Mouse (Mus musculus): ENCODE results near the gene Eif3g.
A peak's percentile ranks its signal among the peaks of the same experiment; 100 is the strongest.

Eif3g gene

DNA sequence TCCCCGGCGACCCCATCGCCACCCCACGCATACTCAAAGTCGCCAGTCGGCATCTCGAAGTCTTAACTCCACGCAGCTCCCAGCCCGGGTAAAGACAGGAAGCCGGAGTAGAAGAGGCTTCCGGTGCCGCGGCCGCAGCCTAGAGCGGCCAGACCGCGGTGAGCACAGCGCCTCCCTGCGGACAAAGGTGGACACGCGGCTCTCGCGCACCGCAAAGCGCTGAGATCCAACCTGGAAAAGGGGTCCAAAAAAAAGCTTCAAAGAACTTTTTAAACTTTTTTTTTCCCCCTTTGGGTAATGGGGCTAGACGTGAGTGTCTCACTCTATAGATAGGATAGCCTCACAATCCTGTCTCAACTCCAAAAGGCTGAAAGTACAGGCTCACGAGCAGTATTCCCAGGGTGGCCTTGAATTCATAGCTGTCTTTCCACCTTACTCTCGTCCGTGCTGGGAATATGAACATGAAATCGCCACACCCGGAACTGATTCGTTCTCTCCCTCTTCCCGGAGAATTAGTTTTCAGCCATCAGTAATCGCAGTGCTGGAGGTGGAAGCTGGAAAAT is at the start of gene Eif3g:
TSS of gene Eif3g (minus strand) at position 113 of the 563 bp plus-strand sequence.
- peak; percentile 87 for DNase-seq (ENCODE audit: low read depth, low spot score)

- peak; percentile 19 for DNase-seq (ENCODE audit: low read depth, low spot score)
These were observed 47.9 kb upstream of the Eif3g start for GRCm38 (mm10) chr9:20946066-20946880.

DNA sequence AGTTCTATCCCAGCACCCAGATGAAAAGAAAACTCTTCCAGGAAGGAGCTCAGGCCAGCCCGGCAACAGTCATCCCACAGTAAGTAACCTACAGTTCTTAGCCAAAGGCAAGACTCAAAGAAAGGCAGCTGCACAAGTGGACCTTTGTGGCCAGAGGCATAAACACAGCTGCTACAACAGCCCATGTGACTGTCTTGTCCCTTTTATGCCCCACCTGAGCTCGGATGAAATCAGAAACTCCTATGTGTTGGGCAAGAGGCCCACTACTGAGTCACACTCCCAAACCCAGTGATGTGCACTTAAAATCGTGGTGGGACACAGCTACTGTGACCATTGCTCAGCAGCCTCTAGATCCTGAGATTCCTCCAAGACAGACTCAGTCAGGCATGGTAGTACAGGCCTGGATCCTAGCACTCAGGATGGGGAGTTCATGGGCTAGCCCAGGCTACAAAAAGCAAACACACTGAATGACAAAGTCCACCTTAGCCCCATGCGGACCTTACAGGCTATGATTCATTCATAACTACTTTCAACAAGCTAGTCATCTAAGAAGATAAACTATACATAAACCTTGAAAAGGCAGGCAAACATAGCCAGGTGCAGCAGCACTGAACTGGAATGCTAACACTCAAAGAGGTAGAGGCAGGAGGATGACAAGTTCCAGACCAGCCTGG is 46.4 kb upstream of the Eif3g start:
- DNase-seq (ENCODE audit: low read depth, low spot score), result no peak

DNA sequence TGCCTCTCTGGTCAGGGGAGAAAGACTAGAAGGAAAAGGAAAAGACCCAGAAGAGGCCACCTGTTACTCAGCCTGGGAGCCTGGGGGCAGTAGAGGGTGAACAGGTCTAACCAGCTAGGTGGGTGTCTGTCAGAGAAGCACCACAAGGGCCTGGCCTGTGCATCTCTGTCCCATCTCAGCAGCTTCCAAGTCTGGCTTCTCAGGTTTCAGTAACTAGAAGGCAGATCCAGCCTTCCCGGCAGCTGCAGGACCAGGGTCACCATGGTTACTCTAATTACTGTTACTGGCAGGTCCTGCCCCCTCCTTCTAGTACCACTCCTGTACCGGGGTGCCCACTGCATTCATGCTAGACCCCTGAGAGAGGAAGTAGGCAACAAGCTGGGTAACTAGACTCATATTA is 45.5 kb upstream of the Eif3g start:
- peak; percentile 58 for DNase-seq (ENCODE audit: low read depth, low spot score)

DNA sequence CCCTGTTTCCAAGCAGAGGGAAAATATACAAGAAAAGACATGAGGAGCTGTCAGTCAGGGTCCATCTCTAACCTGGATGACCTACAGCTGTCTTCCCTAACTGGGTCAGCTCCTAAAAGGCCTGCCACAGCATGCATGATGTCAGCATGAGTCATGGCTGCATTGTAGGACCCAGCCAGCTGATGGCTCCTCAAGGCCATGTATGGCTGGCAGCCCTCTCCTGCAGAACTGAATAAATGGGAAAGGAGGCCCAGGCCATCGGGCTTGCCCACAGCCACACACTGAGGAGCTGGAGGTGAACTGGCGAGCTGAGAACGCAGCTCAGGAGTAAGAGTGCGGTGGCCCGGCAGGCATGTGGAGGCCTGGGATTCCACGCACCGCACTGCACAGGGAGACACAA is 45.0 kb upstream of the Eif3g start:
- DNase-seq (ENCODE audit: low read depth, low spot score), result no peak

- no peak for DNase-seq (ENCODE audit: low read depth, low spot score)
These were observed 24.8 kb upstream of the Eif3g start for GRCm38 (mm10) chr9:20923258-20923657.

- DNase-seq (ENCODE audit: low read depth, low spot score), result peak; percentile 58
These were observed 17.7 kb upstream of the Eif3g start for GRCm38 (mm10) chr9:20916160-20916559.

GRCm38 (mm10) chr9:20909948-20910347 is 11.5 kb upstream of the Eif3g start:
- no peak for DNase-seq (ENCODE audit: low read depth, low spot score)

GRCm38 (mm10) chr9:20902174-20902491 is 3.7 kb upstream of the Eif3g start:
- DNase-seq (ENCODE audit: low read depth, low spot score), result no peak

DNA sequence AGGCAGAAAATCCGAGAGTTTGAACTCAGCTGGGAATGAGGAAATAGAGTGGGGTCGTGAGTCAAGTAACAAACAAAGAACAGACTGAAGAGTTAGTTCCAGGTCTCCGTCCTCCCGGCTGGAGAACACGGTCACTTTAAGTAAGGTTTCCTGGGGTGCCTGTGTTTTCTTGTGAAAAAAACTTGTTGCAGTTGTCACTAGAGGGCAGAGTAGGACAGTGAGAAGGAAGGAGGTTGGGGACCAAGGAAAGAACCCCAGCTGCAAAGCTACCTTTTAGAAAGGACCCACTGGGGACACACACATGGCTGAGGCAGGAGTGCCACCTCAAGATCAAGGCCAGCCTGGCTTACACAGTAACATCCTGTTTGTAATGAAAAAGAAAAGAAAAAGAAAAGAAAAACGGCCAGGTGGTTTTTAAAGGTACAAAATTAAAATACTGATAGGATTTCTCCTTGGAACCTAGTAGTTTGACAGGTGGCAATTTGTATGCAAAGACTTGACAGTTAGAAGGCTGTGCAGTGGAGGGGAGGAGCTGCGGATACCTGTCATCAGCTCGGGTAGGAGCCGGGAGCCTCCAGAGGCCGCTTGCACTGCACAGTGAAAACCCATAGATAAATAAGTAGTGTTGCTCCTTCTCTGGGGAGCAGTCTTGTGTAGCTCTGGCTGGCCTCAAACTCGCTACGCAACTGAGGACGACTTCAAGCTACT is 3.2 kb upstream of the Eif3g start:
- peak; percentile 65 for DNase-seq (ENCODE audit: low read depth, low spot score)

DNA sequence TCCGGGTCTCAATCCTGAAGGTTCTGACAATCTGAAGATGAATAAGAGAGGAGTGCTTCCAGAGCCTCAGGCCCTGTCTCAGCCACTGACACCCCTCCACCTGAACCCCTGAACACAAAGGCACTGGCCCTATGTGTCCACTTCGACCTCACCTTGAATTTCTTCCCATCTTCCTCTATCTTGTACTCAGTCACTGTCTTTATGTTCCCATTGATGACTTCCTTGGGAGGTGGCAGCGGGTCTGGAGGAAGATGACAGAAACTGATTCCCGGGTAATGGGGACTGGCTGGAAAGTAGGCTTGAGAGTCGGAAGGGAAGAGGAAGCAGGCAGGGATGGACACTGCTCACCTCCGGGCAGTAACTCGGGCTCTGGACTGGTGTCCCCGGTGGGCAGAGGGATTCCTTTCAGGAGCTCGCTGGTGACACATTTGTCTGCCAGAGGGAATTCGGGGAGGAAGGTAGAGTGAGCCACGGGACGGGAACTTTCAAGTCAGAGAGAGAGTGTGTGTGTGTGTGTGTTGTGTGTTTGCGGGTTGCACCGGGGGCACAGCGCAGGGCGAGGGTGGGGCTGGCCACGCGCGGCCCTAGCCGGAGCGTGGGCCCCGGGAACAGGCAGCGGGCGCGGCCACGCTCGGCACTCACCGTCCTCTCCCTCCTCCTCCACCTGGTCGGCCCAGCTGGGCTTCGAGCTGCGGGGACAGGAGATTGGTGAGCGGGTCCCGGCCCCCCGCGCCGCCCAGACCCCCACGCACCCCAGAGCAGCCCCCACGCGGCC is 500 bp downstream of the Eif3g start:
- no peak for DNase-seq (ENCODE audit: low read depth, low spot score)

DNA sequence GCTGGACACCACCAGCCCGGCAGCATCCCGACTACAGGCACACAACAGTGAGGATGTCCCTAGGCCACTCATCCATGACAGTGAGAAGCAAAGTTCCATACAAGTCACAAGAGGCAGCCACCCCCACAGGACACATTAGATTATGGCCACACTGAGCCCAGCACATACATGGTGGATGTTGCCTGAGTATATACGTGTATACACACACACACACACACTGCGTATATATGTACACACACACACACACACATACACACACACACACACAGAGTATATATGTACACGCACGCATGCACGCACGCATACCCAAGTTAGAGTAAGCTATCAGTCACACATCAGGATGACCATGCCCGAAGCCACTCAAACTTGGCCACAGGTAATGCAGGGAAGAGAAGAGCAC is 3.0 kb downstream of the Eif3g start:
- DNase-seq (ENCODE audit: low read depth, low spot score), result no peak

GRCm38 (mm10) chr9:20894629-20895028 is 3.8 kb downstream of the Eif3g start:
- DNase-seq (ENCODE audit: low read depth, low spot score), result no peak

GRCm38 (mm10) chr9:20893590-20894343 is 4.7 kb downstream of the Eif3g start:
- no peak for DNase-seq (ENCODE audit: low read depth, low spot score)

- no peak for DNase-seq (ENCODE audit: low read depth, low spot score)
These were observed 5.4 kb downstream of the Eif3g start for GRCm38 (mm10) chr9:20893069-20893468.

- peak; percentile 50 for DNase-seq (ENCODE audit: low read depth, low spot score)
These were observed 6.2 kb downstream of the Eif3g start for GRCm38 (mm10) chr9:20892104-20892653.

DNA sequence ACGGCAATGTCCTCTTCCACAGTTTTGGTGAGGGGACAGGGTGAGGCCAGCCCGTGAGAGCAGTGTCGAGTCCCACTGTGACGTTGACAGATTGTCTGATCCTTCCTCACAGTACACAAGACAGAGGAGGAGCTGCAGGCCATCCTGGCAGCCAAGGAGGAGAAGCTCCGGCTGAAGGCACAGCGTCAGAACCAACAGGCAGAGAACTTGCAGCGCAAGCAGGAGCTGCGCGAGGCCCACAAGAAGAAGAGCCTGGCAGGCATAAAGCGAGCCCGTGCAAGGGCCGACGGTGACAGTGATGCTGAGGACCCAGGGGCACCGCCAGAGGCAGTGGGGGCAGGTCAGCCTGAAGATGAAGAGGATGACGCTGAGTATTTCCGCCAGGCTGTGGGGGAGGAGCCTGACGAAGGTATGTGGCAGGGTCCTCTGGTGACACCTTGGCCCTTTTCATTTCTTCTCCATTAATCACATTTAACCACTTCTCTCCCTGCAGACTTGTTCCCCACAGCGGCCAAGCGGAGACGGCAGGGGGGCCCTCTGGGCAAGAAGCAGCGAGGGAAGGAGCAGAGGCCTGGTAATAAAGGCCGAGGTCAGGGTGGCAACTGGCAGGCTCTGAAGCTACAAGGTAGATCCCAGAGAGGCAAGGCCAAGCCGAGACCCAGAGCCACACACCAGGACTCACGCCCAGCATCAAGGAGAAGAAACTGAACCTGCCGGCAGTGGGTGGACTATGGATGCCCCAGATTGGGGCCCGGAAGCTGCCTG is 6.9 kb downstream of the Eif3g start:
- no peak for DNase-seq (ENCODE audit: low read depth, low spot score)

GRCm38 (mm10) chr9:20890411-20890810 is 8.0 kb downstream of the Eif3g start:
- DNase-seq (ENCODE audit: low read depth, low spot score), result no peak

All from ES-CJ7 (cell line).